Mouse (Mus musculus): ENCODE data around the gene Lrrc4. TPM values are rescaled to one million over a fixed set of nuclear protein-coding genes. Genes with fewer than 3 reads are reported as not detected.

The Lrrc4 gene
- polyA plus RNA-seq, 1 experiment from 2014 or later, result 0.56 TPM

- peaks cover 3% of the 10 kb centered on the region; the same call in 1 of the 2 replicates for H3K4me1 ChIP-seq (replicated peaks; ENCODE audit: control insufficient read depth, insufficient read depth, low read length)
- 86% methylated on average over 4 of the region's 4 CpGs for WGBS
- H3K9me3 ChIP-seq (ENCODE audit: control insufficient read depth, low read length), result no peaks in the 10 kb centered on the region
- no peak overlapping the region for H3K4me2 ChIP-seq
- DNase-seq (ENCODE audit: low spot score), result no peak
- ATAC-seq (replicated peaks; ENCODE audit: low FRiP score), result no peak
- no peak overlapping the region for H3K27ac ChIP-seq (ENCODE audit: low read depth, low read length)
- H3K4me3 ChIP-seq (ENCODE audit: low read depth, low read length), result no peak overlapping the region
- H3K27me3 ChIP-seq (replicated peaks; ENCODE audit: control insufficient read depth, insufficient read depth, low read length), result no peaks in the 10 kb centered on the region
- no peak overlapping the region for H3K9ac ChIP-seq (ENCODE audit: low read depth, low read length)
- no peaks in the 10 kb centered on the region for H3K36me3 ChIP-seq (ENCODE audit: control insufficient read depth, insufficient read depth, low read length)
Measured at GRCm38 (mm10) chr6:28758293-28758692, 73.3 kb downstream of the Lrrc4 start.

- ATAC-seq (replicated peaks; ENCODE audit: low FRiP score), result no peak
- no peaks in the 10 kb centered on the region for H3K36me3 ChIP-seq (ENCODE audit: control insufficient read depth, insufficient read depth, low read length)
- no peak overlapping the region for H3K27ac ChIP-seq (ENCODE audit: low read depth, low read length)
- no peak overlapping the region for H3K9ac ChIP-seq (ENCODE audit: low read depth, low read length)
- 87% methylated on average over 10 of the region's 10 CpGs for WGBS
- no peak overlapping the region for H3K4me2 ChIP-seq
- H3K9me3 ChIP-seq (ENCODE audit: control insufficient read depth, low read length), result no peaks in the 10 kb centered on the region
- H3K4me1 ChIP-seq (replicated peaks; ENCODE audit: control insufficient read depth, insufficient read depth, low read length), result peaks cover 3% of the 10 kb centered on the region; the same call in 1 of the 2 replicates
- H3K27me3 ChIP-seq (replicated peaks; ENCODE audit: control insufficient read depth, insufficient read depth, low read length), result no peaks in the 10 kb centered on the region
- no peak overlapping the region for H3K4me3 ChIP-seq (ENCODE audit: low read depth, low read length)
- DNase-seq (ENCODE audit: low spot score), result no peak
Measured at GRCm38 (mm10) chr6:28756306-28757018, 75.1 kb downstream of the Lrrc4 start.

DNA sequence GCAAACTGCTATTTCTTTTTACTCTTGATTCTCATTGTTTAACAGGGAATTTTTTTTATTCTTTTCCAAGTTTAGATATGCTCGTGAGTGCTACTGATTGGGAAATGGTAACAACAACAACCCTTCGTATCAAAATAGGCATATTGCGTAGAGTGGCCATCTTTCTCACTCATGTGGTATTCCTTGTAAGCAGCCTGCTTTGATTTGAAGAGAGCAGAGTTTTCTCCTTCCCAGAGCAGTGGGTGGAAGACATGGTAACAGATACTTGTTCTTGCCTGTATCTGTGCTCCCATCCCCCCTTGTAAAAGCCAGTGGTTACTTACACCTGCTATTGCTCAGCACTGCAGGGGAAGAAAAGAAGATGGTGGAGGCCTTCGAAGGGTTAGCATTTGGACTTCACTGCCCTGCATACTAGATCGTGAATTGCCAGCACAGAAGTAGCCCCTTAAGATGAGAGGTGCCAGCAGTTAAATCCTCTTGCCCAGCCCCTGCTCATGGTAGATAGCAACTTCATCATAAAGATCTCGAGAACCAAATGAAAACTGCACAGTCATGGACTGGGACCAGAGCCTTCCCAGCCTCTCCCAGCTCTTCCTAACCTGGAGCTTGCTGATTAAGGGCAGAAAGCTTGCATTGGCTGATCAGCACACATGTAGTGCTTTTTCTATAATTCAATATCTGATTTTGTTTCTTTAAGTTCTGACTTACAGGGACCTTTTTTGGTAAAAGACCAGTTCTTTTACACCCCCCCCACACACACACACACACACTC lies 77.2 kb downstream of the Lrrc4 start:
- H3K9me3 ChIP-seq (ENCODE audit: control insufficient read depth, low read length), result no peaks in the 10 kb centered on the region
- H3K27me3 ChIP-seq (replicated peaks; ENCODE audit: control insufficient read depth, insufficient read depth, low read length), result no peaks in the 10 kb centered on the region
- peaks cover 3% of the 10 kb centered on the region; the same call in 1 of the 2 replicates for H3K4me1 ChIP-seq (replicated peaks; ENCODE audit: control insufficient read depth, insufficient read depth, low read length)
- ATAC-seq (replicated peaks; ENCODE audit: low FRiP score) (peak; percentile 78; the same call in 1 of the 2 replicates), DNase-seq (ENCODE audit: low spot score) (no peak)
- no peaks in the 10 kb centered on the region for H3K36me3 ChIP-seq (ENCODE audit: control insufficient read depth, insufficient read depth, low read length)
- no peak overlapping the region for H3K9ac ChIP-seq (ENCODE audit: low read depth, low read length)
- no peak overlapping the region for H3K4me3 ChIP-seq (ENCODE audit: low read depth, low read length)
- WGBS, result 78% methylated on average over 6 of the region's 6 CpGs
- H3K27ac ChIP-seq (ENCODE audit: low read depth, low read length), result no peak overlapping the region
- no peak overlapping the region for H3K4me2 ChIP-seq

DNA sequence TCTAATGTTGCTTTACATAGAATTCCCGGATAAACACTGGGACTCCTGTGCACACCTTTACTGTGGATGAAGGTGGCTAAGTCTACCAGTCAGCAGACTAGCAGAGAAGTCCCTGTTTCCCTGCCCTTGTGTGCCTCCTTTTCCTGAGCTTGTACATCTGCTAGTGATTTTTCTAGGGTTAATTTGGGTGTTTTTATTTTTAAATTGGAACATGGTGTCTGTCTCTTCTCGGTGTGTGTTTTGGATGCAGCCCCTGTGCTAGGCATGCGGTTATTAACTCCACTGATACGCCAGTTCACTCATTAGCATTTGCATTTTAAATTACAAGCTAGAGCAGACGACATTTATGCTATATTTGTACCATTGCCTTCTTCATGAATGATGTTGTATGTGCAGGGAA lies 77.9 kb downstream of the Lrrc4 start:
- 88% methylated on average over 5 of the region's 5 CpGs for WGBS
- DNase-seq (ENCODE audit: low spot score) (no peak), ATAC-seq (replicated peaks; ENCODE audit: low FRiP score) (no peak)
- H3K4me2 ChIP-seq, result no peak overlapping the region
- H3K9ac ChIP-seq (ENCODE audit: low read depth, low read length), result no peak overlapping the region
- peaks cover 3% of the 10 kb centered on the region; the same call in 1 of the 2 replicates for H3K4me1 ChIP-seq (replicated peaks; ENCODE audit: control insufficient read depth, insufficient read depth, low read length)
- no peak overlapping the region for H3K4me3 ChIP-seq (ENCODE audit: low read depth, low read length)
- no peaks in the 10 kb centered on the region for H3K9me3 ChIP-seq (ENCODE audit: control insufficient read depth, low read length)
- no peaks in the 10 kb centered on the region for H3K27me3 ChIP-seq (replicated peaks; ENCODE audit: control insufficient read depth, insufficient read depth, low read length)
- H3K27ac ChIP-seq (ENCODE audit: low read depth, low read length), result no peak overlapping the region
- no peaks in the 10 kb centered on the region for H3K36me3 ChIP-seq (ENCODE audit: control insufficient read depth, insufficient read depth, low read length)

DNA sequence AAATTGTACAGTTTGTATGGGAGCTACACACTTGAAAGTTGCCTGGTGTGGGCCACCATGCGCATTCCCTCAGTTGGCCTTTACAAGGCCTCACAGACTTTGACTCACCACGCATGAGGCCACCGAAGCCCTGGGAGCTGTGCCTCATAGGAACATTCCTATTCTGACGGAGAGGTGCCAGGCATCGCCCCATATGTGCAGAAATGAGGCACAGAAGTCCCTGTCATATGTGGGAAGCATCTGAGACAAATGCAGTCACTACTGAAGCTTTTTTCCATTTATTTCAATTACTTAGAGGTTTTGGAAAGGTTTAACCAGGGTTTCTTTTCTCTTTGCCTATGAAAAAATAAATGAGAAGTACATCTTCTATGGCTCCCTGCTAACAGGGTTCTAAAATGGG lies 78.3 kb downstream of the Lrrc4 start:
- 96% methylated on average over 5 of the region's 5 CpGs for WGBS
- no peaks in the 10 kb centered on the region for H3K27me3 ChIP-seq (replicated peaks; ENCODE audit: control insufficient read depth, insufficient read depth, low read length)
- H3K4me1 ChIP-seq (replicated peaks; ENCODE audit: control insufficient read depth, insufficient read depth, low read length), result peaks cover 3% of the 10 kb centered on the region; the same call in 1 of the 2 replicates
- H3K4me2 ChIP-seq, result no peak overlapping the region
- ATAC-seq (replicated peaks; ENCODE audit: low FRiP score) (no peak), DNase-seq (ENCODE audit: low spot score) (no peak)
- H3K9ac ChIP-seq (ENCODE audit: low read depth, low read length), result no peak overlapping the region
- no peaks in the 10 kb centered on the region for H3K36me3 ChIP-seq (ENCODE audit: control insufficient read depth, insufficient read depth, low read length)
- H3K27ac ChIP-seq (ENCODE audit: low read depth, low read length), result no peak overlapping the region
- H3K4me3 ChIP-seq (ENCODE audit: low read depth, low read length), result no peak overlapping the region
- no peaks in the 10 kb centered on the region for H3K9me3 ChIP-seq (ENCODE audit: control insufficient read depth, low read length)

DNA sequence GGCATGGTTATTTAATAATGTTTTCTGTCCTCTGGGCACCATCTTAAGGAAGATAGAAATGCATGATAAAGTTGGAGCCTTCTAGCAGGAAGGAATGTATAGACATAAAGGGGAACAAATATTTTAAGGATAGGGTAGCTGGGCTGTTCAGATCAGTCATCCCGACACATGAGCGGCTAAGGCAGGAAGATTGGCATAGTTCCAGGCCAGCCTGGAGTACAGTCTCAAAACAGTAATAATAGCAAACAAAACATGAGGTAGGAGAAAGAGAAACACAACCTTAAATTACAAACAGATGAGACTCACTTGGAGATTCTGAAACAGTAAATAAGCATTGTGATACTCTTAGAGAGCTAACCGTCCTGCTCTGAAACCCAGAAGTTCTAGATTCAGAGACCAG lies 80.4 kb downstream of the Lrrc4 start:
- no peak for DNase-seq (ENCODE audit: low spot score)
- no peaks in the 10 kb centered on the region for H3K27me3 ChIP-seq (replicated peaks; ENCODE audit: control insufficient read depth, insufficient read depth, low read length)
- H3K4me2 ChIP-seq, result no peak overlapping the region

DNA sequence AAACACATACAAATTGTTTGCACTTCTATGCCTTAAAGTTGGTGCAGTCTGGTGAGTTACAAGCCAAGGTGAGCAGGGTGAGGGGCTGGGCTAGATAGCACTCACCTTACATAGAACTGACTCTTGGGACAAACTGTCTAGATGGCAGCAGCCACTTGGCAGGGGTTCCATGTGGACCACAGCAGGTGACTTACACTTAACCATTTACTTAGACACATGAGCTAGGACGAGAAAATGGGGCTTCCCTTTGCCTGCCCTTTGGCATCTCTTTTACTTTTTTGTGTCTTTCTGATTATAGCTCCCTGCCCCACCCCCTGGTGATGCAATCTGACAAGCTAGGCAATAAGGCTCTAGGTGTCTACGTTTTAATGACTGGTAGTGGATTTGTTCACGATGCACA lies 82.3 kb downstream of the Lrrc4 start:
- Histone ChIP-seq H3K4me3 (ENCODE audit: low read depth, low read length) (no peak overlapping the region), H3K4me1 (replicated peaks; ENCODE audit: control insufficient read depth, insufficient read depth, low read length) (peaks cover 1% of the 10 kb centered on the region; the same call in 1 of the 2 replicates), H3K4me2 (no peak overlapping the region), H3K9me3 (ENCODE audit: control insufficient read depth, low read length) (no peaks in the 10 kb centered on the region), H3K27me3 (replicated peaks; ENCODE audit: control insufficient read depth, insufficient read depth, low read length) (no peaks in the 10 kb centered on the region), H3K36me3 (ENCODE audit: control insufficient read depth, insufficient read depth, low read length) (peaks cover 7% of the 10 kb centered on the region; the same call in 1 of the 2 replicates), H3K27ac (ENCODE audit: low read depth, low read length) (no peak overlapping the region), H3K9ac (ENCODE audit: low read depth, low read length) (no peak overlapping the region)
- 77% methylated on average over 3 of the region's 3 CpGs for WGBS
- ATAC-seq (replicated peaks; ENCODE audit: low FRiP score) (no peak), DNase-seq (ENCODE audit: low spot score) (no peak)

More for the DNA sequence above, 80.4 kb downstream of the Lrrc4 start:
- WGBS, result 96% methylated on average over 3 of the region's 3 CpGs
- Histone ChIP-seq H3K4me3 (ENCODE audit: low read depth, low read length) (no peak overlapping the region), H3K4me1 (replicated peaks; ENCODE audit: control insufficient read depth, insufficient read depth, low read length) (peaks cover 3% of the 10 kb centered on the region; the same call in 1 of the 2 replicates), H3K36me3 (ENCODE audit: control insufficient read depth, insufficient read depth, low read length) (0 out of 2 replicates have a peak, but pooled peaks cover 2% of the 10 kb centered on the region), H3K9me3 (ENCODE audit: control insufficient read depth, low read length) (no peaks in the 10 kb centered on the region), H3K27ac (ENCODE audit: low read depth, low read length) (no peak overlapping the region), H3K9ac (ENCODE audit: low read depth, low read length) (no peak overlapping the region)
- ATAC-seq (replicated peaks; ENCODE audit: low FRiP score), result no peak

DNA sequence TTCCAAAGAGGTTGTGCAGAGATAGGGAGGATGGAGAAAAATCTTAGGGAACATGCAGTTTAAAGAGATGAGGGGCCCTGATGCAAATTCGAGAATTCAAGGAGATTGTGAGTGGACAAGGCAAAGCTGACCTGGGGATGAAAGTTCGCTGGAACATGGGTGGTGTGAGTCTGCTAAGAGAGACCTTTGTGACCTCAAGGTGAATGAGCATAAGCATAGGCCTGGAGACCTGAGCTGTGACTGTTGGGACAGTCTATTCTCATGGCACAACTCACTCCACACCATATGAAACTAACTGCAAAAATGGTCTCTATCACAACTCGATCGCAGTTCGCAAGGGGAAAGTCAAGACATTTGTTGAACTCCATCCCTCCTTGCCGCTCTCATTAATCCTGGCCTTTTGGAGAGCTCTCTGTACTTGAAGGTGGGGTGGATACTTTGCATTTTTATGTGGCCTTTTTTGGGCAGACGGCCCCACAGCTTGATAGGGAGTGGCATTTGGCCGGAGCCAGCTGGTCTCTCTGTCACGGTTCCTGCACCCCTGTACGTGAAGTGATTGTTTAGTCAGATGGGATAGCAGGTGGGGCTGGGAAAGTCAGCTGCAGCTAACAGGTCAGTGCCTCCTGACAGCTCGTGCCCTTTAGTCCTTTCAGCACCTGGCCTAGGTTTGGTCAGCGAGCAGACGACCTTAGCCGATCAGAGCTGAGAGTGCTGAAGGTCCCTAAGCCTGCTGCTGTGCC lies 83.4 kb downstream of the Lrrc4 start:
- no peak for ATAC-seq (replicated peaks; ENCODE audit: low FRiP score)
- H3K27ac ChIP-seq (ENCODE audit: low read depth, low read length), result no peak overlapping the region
- no peak for DNase-seq (ENCODE audit: low spot score)

More for the DNA sequence above, 83.4 kb downstream of the Lrrc4 start:
- Histone ChIP-seq H3K4me2 (no peak overlapping the region), H3K27me3 (replicated peaks; ENCODE audit: control insufficient read depth, insufficient read depth, low read length) (no peaks in the 10 kb centered on the region), H3K4me3 (ENCODE audit: low read depth, low read length) (no peak overlapping the region), H3K36me3 (ENCODE audit: control insufficient read depth, insufficient read depth, low read length) (peaks cover 7% of the 10 kb centered on the region; the same call in 1 of the 2 replicates), H3K9ac (ENCODE audit: low read depth, low read length) (no peak overlapping the region), H3K4me1 (replicated peaks; ENCODE audit: control insufficient read depth, insufficient read depth, low read length) (no peaks in the 10 kb centered on the region), H3K9me3 (ENCODE audit: control insufficient read depth, low read length) (no peaks in the 10 kb centered on the region)
- 80% methylated on average over 14 of the region's 14 CpGs for WGBS

Measured in liver, embryonic 11.5 days (tissue).